Mouse (Mus musculus): ENCODE data around the gene Slc39a11. TPM values are rescaled to one million over a fixed set of nuclear protein-coding genes. Genes with fewer than 3 reads are reported as not detected.

Slc39a11 gene
- polyA plus RNA-seq, 1 experiment, result 13.2 TPM

DNA sequence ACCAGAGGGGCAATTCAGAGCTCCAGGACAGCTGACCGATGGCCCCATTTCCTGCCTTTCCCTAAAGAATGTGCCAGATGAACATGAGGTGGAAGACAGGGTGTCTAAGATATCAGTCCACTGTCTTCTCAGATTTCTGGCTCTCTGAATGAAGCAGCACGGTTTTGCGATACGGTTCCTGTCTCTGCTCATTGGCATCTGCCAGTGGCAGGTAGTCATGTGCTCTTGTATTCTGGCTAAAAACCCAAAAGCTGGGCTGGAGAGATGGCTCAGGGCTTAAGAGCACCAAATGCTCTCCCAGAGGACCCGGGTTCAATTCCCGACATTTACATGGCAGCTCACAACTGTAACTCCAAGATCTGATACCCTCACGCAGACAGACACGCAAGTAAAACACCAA, 108.8 kb downstream of the Slc39a11 start:
- no peak for DNase-seq (ENCODE audit: low spot score)

DNA sequence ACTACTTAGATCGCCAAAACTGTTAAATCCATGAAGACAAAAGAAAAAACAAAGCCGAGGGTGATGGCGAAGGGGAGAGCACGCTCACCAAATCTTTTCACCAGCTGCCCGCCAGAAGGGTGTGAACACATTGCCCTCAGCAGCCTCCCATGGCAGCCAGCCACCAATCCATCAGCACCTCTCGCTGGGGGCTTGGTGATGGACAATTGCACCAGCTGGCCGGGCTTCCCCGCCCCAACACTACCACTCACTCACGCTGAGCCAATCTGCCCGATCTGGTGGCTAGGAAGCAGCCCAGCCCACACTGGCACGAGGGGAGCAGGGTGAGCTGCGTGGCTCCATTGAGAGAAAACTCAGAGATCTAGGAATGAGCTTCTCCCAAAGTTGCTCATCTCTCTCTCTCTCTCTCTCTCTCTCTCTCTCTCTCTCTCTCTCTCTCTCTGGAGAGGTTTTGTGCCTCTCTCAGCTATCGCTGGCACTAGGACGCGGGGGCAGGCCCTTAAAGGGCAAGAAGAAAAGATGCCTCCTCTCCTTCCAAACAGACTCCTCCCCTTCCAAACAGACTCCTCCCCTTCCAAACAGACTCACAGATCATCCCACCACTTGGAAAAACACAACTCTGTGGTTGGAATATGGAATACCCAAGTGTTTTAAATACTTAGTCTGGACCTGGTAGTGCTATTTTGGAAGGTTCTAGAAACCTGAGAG, 110.2 kb downstream of the Slc39a11 start:
- DNase-seq (ENCODE audit: low spot score), result no peak

DNA sequence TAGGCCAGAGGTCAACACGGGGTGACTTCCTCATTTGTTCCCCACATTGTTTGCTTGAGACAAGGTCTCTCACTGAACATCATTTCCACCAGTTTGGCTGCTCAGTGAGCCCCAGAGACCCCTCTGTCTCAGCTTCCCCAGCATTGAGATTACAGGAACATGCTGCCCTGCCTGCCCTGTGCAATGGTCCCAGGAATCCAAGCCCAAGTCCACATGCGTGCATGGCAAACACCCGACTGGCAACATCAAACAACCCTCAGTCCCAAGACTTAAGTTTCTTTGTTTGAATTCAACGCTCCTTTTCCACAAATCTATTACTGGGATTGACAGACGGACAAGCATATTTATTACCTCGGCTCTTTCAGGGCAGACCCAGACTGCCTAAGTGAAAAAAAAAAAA, 110.8 kb downstream of the Slc39a11 start:
- DNase-seq (ENCODE audit: low spot score), result no peak

DNA sequence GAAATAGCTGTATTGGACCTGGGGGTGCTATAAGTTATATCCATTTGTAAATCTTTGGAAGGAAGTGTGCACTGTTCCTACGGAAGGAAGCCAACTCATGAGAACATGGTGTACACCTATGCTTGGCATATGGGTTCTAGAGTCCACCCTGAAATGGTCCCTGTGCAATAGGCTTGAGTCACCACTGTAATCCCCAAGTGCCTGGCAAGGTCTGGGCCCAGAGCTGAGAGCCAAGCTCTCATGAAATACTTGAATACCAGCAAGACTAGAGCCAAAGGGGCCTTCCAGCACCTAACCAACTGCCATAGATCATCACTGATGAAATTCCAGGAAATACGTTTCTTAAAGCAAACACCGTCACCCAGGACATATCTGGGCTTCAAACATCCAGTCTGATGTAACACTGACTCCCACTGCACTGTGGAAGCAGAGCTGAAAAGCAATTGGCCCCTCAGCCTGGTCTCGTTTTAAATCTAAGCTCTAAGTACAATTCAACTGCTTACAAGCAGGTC, 111.4 kb downstream of the Slc39a11 start:
- no peak for DNase-seq (ENCODE audit: low spot score)

DNA sequence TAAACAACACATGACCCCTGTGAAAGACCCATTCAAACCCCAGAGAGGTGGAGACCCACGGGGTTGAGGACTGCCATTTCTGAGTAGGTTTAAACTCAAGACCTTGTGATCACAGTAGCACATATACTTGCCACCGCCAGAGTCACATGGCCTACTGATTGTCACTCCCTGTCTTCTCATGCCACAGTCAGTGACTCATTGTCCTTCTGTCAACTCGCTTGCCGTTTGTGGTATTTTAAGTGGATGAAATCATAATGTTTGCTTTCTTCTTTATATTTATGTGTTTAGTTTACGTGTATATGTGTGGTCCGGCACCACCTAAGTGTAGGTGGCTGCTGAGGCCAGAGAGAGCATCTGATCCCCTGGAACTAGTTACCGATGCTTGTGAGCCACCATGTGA, 112.2 kb downstream of the Slc39a11 start:
- no peak for DNase-seq (ENCODE audit: low spot score)

DNA sequence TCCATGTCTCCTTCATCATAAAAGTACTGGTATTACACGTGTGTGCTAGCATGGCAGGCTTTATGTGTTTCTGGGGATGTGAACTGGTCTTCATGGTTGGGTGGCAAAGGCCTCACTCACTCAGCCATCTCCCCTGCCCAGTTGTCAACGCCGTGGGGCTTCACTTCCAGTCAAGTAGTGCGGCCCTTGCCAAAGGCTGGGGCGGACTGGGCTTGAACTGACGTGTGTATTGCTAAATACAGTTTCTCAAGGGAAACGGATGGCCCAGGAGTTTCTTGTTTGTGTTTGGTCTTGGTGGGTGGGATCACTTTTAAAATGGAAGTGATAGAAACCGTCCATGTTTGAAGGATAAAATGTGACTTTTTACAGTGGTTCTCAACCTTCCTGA, 112.7 kb downstream of the Slc39a11 start:
- DNase-seq (ENCODE audit: low spot score), result no peak

DNA sequence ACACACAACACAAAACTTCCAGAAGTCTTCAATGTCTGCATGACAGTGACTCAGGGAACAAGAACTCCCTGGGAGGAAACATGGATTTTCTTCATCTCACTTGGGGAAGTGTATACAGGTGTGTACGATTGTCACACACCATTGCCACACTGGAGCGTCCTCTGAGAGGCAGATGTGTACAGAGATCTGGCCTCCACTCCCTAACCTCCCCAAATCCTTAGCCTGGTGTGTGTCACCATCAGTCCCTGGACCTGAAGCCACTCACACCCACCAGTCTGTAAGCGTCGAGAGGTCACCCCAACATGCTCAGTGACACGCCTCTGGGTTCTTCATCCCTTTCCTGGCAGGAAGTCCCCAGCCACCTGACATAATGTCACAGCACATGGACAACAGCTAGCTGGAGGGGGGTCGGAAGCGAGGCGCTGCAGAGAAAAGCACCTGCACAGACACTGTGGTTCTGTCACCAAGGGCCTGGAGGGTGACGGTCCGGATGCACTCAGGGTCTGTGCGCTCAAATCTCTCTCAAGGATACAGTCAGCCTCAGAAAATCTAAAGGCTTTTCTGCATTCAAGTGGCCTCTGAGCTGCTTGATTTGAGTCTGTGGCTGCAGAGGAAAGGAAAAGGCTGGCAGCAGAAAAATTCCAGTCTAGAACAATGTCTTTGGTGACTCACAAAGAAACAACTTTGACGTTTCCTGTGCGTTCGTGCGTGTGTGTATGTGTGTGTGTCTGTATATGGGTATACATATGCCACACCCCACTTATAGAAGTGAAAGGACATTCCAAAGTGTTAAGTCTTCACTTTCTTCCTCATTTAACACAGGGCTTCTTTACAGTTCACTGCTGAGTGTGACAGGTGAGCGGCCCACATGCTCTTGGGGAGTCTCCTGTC, 113.3 kb downstream of the Slc39a11 start:
- no peak for DNase-seq (ENCODE audit: low spot score)

DNA sequence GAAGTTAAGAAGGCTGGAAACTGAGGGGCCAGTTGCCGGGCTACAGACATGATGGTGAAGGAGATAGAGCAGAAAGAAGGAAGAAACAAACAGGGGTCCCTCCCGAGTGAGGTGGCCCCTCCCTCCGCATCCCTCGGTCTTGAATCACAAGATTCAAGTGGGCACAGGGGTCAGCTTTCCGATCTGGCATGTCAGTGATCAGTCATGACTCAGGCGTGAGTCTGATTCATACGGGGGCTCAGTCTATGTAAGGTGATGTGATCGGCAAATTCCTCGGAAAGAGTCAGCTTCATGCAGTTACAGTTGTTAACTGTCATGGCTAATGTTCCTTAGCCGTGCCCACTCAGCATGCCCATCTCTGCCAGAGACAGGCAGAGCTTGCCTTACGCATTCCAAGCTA, 115.5 kb downstream of the Slc39a11 start:
- no peak for DNase-seq (ENCODE audit: low spot score)

DNA sequence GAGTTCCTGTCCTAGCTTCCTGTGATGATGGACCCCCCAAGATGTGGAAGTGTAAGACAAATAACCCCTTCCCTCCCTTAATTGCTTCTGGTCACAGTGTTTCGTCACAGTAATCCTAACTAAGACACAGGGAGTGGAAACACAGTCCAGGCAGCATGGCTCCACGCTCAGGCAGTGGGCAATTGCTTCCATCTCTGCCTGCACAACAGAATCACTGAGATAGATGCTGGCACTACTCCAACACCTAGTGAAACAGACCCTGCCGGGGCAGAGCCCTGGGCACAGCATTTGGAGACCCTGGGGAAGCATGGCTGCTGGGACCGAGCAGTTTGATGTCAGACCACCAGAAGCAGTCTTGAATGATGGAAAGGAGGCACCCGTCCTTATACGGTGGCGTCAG, 115.9 kb downstream of the Slc39a11 start:
- DNase-seq (ENCODE audit: low spot score), result no peak

DNA sequence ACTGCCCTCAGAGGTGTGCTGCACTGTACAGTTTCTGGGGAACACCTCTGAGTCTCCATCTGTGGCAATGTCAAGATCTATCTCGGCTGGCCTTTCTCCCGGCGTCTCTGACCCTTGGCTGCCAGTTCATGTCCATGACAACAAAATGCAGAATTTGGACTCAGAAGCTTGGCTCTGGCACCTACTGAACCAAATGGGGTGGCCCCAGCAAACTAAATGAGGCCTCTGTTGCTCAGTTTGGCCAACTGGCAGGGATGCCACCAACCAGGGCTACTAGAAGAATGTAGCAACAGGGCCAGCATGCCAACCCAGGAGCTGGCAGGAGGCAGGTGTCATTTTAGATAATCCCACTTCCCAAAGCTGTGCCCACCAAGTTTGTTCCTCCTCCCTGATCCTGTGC, 121.5 kb downstream of the Slc39a11 start:
- no peak for DNase-seq (ENCODE audit: low spot score)

DNA sequence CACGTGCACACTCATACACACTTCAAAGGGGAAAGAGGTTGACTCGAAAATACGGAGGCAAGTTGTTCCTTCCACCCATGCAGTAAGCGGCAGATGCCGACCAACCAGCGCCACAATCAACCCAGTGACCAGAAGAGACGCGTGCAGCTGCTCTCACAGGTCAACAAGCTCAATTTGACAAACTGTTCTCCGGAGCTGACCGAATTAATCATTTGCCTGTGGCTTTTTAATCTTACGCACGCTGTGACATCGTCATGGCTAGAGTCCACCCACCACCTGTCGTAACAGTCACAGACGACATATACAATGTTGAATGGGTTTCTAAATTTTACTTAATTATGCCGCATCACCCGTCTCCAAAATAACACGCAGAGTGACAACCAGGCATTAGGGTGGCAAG, 124.1 kb downstream of the Slc39a11 start:
- no peak for DNase-seq (ENCODE audit: low spot score)

DNA sequence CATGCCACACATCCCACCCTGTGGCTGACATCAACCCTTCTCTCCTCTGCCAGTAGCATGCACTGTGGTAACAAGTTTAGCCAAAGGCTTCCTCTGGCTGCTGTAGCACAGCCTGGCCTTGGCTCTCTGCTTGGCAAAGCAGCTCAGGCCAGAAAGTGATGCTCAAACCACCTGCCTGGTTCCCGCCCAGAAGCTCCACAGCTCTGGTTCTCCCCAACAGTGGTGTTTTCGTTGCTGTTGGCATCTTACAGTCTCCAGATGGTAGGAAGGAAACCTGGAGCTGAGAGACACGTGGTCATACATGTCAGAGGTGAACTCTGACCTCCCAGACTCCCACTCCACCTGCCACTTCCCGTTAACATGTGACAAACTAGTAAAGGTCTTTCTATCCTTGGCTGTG, 127.2 kb downstream of the Slc39a11 start:
- no peak for DNase-seq (ENCODE audit: low spot score)

DNA sequence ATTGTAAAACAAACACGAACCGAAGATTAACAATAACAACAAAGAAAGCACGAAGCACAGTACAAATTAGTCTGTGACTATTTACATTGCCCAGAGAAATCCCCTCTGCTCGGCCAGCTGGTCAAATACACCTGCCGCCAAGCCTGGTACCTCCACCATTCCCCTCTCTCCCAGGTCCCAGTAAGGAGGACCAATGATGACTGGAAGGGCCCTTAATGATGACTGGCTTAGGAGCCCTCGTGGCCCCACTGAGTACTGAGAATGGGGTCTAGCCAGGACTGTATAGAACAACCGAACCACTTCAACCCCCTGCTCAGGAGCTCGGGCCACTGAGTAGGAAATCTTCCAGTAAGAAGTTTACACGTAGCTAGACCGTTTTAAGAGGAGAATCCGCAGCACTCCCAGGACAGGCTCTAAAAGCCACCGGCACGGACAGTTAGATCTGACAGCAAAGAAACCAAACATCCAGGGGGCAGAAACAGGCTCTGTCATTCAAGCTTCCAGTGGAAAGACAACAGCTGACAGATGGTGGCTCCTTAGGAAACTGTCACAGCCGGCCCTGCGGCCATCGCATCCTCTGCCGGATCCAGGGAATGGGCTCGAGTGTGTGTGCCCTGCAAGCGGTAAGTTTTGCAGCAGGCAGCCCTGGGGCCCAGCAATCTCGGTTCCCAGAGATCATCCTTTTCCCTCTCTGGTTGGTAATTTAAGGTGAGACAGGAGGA, 128.2 kb downstream of the Slc39a11 start:
- no peak for DNase-seq (ENCODE audit: low spot score)

DNA sequence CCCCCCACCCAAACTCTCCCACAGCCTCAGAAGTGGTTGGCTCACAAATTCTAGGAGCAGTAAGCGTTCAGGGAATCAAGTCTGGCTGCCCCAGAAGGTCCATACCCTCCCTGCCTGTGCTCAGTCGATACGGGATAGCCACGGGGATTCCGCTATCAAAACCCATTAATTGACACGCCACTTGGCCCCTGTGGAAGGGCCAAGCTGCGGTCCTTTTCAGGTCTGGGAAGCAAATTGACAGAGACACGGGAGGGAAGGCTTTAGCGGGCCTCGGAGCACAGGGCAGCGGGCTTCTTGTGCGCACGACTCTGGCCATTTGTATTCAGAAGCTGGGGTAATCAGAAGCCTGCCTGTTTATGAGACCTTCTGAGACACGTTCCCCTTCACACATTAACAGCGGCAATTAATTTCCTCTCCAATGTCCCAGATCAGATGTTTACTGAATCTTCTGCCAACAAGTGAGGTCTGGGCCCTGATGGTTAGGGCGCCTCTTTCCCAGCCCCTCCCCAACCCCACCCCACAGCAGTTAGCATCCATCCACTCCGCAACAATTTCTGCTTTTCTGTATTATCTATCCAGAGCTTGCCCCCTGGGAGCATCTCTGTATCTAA, 128.9 kb downstream of the Slc39a11 start:
- no peak for DNase-seq (ENCODE audit: low spot score)

DNA sequence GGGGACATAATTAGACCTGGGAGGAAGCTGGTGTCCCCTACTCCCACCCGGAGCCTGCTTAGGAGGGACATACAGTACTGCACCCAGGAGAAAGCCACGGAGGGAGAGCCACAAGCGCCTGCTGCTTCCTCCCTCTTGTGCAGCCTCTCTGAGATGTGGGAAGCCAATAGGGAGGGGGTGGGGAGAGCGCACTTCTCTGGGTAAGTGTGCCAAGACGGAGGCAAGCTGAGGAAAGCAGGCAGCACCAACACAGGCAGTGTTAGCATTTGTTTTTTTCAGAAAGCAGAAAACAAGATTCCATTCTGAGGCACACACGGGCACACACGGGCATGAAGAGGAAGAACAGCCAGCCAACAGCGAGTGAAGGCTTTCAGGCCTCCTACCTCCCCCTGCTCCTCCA, 129.5 kb downstream of the Slc39a11 start:
- no peak for DNase-seq (ENCODE audit: low spot score)

DNA sequence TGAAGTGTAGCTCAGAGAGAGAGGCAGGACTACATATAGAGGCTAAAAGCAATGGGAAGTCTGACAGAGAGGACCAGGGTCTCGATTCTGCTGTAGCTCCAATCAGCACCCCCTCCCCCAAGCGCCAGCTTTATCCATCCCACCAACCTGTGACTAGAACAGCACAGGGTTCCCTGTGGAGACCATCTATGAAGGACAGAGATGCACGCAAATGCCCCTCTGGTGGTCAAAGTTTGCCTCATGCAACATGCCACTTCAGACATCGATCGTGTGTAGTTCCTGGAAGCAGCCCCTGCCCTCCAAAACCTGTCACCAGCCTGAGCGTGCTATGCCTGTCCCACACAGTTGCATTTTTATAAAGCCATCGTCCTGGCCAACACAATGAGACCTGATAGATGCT, 129.9 kb downstream of the Slc39a11 start:
- DNase-seq (ENCODE audit: low spot score), result no peak

DNA sequence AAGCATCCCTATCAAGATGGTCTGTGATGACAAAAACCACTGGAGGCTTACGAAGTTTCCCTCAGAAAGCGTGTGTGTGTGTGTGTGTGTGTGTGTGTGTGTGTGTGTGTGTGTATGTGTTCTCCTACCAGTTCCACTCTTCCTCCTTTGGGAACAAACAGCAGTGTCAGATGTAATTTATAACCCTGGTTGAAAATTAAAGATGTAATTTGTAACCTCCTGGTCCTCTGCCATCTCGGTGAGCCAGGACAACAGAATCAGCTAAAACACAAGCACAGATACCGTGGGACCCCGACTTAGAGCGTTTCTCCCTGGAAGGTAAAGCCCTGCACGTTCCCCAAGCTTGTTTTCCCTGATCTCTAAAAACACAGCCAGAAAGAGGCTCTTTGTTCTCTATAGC, 131.7 kb downstream of the Slc39a11 start:
- DNase-seq (ENCODE audit: low spot score), result no peak

DNA sequence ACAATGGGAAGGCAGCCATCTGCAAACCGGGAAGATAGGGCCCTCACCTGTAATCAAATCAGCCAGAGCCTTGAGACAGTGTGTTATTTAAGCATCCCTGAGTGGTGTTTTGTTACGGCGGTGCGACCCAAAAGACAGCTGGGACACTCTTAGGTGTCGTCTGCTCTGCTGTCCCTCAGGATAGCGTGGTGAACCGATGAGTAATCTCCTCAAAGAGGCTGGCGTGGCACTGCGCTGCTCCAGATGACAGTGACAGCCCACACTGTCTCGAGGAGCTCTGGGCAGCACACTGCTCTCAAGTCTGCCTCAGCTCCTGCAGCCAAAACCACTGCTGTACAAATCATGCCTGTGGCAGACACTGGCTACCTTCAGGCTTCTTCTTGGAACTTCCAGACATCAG, 133.7 kb downstream of the Slc39a11 start:
- DNase-seq (ENCODE audit: low spot score), result no peak

DNA sequence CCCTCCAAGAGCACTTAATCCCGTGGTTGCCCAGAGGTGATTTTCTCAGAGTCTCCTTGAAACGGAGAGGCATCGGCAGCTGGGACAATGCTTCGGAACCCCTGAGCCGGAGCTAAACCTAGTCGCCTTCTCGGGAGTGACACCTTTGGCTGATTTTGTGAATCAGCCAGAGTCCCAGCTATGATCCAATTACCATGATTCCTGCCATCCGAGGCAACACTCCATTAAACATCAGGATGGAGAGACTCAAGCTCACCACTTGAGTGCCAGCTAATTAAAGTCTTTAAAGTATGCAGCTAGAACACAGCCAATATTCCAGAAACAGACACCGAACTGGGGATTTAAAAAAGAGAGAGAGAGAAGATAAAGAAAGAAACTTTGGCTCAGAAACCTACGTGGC, 136.9 kb downstream of the Slc39a11 start:
- no peak for DNase-seq (ENCODE audit: low spot score)

DNA sequence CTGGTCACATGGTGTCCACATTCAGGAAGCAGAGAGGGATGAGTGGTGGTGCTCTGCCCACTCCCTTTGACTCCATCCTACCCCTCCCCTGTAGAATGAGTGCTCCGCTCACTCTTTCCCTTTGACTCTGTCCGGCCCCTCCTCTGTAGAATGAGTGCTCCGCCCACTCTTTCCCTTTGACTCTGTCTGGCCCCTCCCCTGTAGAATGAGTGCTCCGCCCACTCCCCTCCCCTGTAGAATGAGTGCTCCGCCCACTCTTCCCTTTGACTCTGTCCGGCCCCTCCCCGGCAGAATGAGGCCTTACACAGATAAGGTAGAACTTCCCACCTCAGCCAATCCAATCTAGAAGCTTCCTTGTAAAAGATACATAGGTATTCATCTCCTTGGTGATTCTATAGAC, 137.7 kb downstream of the Slc39a11 start:
- DNase-seq (ENCODE audit: low spot score), result no peak

DNA sequence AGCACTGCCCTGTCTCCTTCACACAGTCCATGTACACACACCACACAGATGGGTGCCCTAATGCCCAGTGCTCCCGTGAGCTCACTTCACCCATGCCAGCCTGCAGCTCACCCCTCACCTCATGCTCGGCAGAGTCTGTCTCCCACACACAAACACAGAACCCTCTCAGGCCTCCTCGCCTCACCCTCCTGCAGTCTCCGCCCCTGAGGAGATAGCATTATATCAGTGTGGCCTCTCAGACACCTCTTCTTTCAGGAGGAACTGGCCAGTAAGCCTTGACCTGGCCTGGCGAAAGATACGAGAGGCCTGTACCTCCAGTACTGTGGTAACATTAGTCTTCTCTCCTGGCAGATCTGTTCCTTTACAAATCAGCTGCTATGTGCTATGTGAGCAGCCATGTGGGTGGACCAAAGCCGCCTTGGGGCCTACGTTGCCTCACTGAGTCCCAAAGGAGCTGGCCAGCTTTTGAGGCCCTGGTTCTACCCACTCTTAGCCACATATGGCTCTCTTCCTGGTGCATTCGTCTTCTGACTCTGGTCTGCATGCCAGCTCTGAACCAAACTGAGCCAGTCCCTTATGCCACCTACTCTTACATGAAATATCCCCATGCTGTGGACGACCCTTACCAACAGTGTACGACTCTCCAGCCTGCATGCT, 138.8 kb downstream of the Slc39a11 start:
- no peak for DNase-seq (ENCODE audit: low spot score)

DNA sequence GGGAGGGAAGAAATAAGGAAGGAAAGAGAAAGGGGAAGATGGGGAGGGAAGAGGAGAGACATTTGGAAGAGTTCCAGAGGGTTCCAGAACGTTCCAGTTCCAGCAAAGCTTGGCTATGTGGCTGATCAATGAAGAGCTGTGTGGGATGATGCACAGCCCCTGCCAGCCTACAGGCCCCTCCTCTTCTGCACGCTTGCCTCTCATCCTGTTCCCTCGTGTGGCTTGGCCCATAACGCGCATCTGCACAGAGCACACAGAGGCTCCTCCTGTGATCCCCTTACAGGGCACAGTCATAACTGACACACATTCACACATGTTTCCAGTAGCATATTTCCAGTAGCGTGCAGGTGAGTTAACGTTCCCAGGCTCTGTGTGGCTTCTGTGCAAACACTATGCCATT, 139.6 kb downstream of the Slc39a11 start:
- DNase-seq (ENCODE audit: low spot score), result no peak

All from urinary bladder, adult 2 months (tissue).